ENCODE assay signal across 9 mouse cellular contexts in genomic region chr14:75366741-75367140, GRCm38 (mm10).
DNase-seq lines count a peak whose midpoint lies in the region; ATAC-seq and TF ChIP-seq lines count a peak whose summit lies in the region.
"Had no signal": no experiment of that assay in that cellular context is flagged by ENCODE, and none has a peak within 500 bp of the region (broad histone marks: within the 10 kb centered on the region; RNA-seq: fewer than 3 reads in every experiment).

No protein-coding gene starts in this region.

- no peaks in the 10 kb centered on the region for H3K9me3 ChIP-seq in neural tube, embryonic 15.5 days (replicated peaks)
- H3K9me3 ChIP-seq: heart, embryonic 13.5 days had no signal

- H3K27me3 ChIP-seq in neural tube, embryonic 15.5 days (replicated peaks) = no peaks in the 10 kb centered on the region

- peak; percentile 79 for DNase-seq in heart, adult 11 months
- no peak for DNase-seq in heart, postnatal 36 days
- DNase-seq in neural tube, embryonic 10.5 days (ENCODE audit: extremely low spot score, low spot score) = peak; percentile 57
- peak; percentile 80 for DNase-seq in embryo, embryonic 11 days
- DNase-seq in mesoderm, embryonic 11.5 days (ENCODE audit: low read depth, low spot score) = peak; percentile 59
- no peak for DNase-seq in spleen, postnatal 36 days (ENCODE audit: low spot score in 2 of 2)
- DNase-seq in left cerebral cortex, adult 2 months (ENCODE audit: extremely low spot score in 1 of 2, low spot score in 2 of 2) = no peak

- H3K4me3 ChIP-seq in neural tube, embryonic 15.5 days (replicated peaks) = no peak overlapping the region
- H3K4me3 ChIP-seq in left cerebral cortex, adult 2 months = no peak overlapping the region
- H3K4me3 ChIP-seq: heart, embryonic 13.5 days had no signal

- no peak overlapping the region for H3K4me2 ChIP-seq in neural tube, embryonic 15.5 days
- H3K4me2 ChIP-seq: heart, embryonic 13.5 days had no signal

- TF ChIP-seq CTCF in left cerebral cortex, adult 2 months (IDR thresholded peaks at IDR 0.05) = no peak

- ATAC-seq in neural tube, embryonic 15.5 days (ENCODE audit: low FRiP score) = no peak

- peaks cover 4% of the 10 kb centered on the region; the same call in 1 of the 2 replicates for H3K4me1 ChIP-seq in neural tube, embryonic 15.5 days
- H3K4me1 ChIP-seq: heart, embryonic 13.5 days had no signal

- 32% methylated on average over 11 of the region's 11 CpGs for WGBS in neural tube, embryonic 15.5 days

- H3K9ac ChIP-seq in neural tube, embryonic 15.5 days (replicated peaks) = no peak overlapping the region
- H3K9ac ChIP-seq: heart, embryonic 13.5 days had no signal

- intact Hi-C loops in heart, postnatal 36 days (cut with DNase I) = no loop called here
- intact Hi-C loops in left cerebral cortex, adult 2 months (cut with DNase I) = no loop called here

- H3K27ac ChIP-seq in neural tube, embryonic 15.5 days (replicated peaks) = no peak overlapping the region
- no peak overlapping the region for H3K27ac ChIP-seq in left cerebral cortex, adult 2 months
- H3K27ac ChIP-seq: heart, embryonic 13.5 days had no signal

- no peaks in the 10 kb centered on the region for H3K36me3 ChIP-seq in neural tube, embryonic 15.5 days
- H3K36me3 ChIP-seq: heart, embryonic 13.5 days had no signal

Comparison
In these comparisons a context has a peak if more than half of its experiments do, and no peak if none do; other contexts are left out.
1. DNase-seq: peak in heart, adult 11 months (single experiment), neural tube, embryonic 10.5 days (single experiment), embryo, embryonic 11 days (single experiment) and mesoderm, embryonic 11.5 days (single experiment); none in heart, postnatal 36 days (0 of 2), spleen, postnatal 36 days (0 of 2) and left cerebral cortex, adult 2 months (0 of 2).